Mouse (Mus musculus): Measurements from ENCODE around the gene Xylt1.

The Xylt1 gene

GRCm38 (mm10) chr7:117508090-117508489 lies 127.3 kb downstream of the Xylt1 start:
- in situ Hi-C loops (cut with MboI; ENCODE audit: low sequenced_read_pairs): no loop called here

- in situ Hi-C loops (cut with MboI; ENCODE audit: low sequenced_read_pairs): no loop called here
Observed at GRCm38 (mm10) chr7:117510113-117510512, 129.3 kb downstream of the Xylt1 start.

- in situ Hi-C loops (cut with MboI; ENCODE audit: low sequenced_read_pairs): no loop called here
Observed at GRCm38 (mm10) chr7:117512301-117512700, 131.5 kb downstream of the Xylt1 start.

- in situ Hi-C loops (cut with MboI; ENCODE audit: low sequenced_read_pairs): no loop called here
Observed at GRCm38 (mm10) chr7:117515794-117516193, 135.0 kb downstream of the Xylt1 start.

GRCm38 (mm10) chr7:117516896-117517295 lies 136.1 kb downstream of the Xylt1 start:
- in situ Hi-C loops (cut with MboI; ENCODE audit: low sequenced_read_pairs): no loop called here

- in situ Hi-C loops (cut with MboI; ENCODE audit: low sequenced_read_pairs): no loop called here
Observed at GRCm38 (mm10) chr7:117521369-117521768, 140.6 kb downstream of the Xylt1 start.

GRCm38 (mm10) chr7:117522092-117522635 lies 141.4 kb downstream of the Xylt1 start:
- in situ Hi-C loops (cut with MboI; ENCODE audit: low sequenced_read_pairs): no loop called here

GRCm38 (mm10) chr7:117524430-117525214 lies 143.8 kb downstream of the Xylt1 start:
- in situ Hi-C loops (cut with MboI; ENCODE audit: low sequenced_read_pairs): no loop called here

- in situ Hi-C loops (cut with MboI; ENCODE audit: low sequenced_read_pairs): no loop called here
Observed at GRCm38 (mm10) chr7:117525678-117526077, 144.9 kb downstream of the Xylt1 start.

GRCm38 (mm10) chr7:117526570-117526969 lies 145.8 kb downstream of the Xylt1 start:
- in situ Hi-C loops (cut with MboI; ENCODE audit: low sequenced_read_pairs): no loop called here

- in situ Hi-C loops (cut with MboI; ENCODE audit: low sequenced_read_pairs): no loop called here
Observed at GRCm38 (mm10) chr7:117529787-117530655, 149.2 kb downstream of the Xylt1 start.

- in situ Hi-C loops (cut with MboI; ENCODE audit: low sequenced_read_pairs): no loop called here
Observed at GRCm38 (mm10) chr7:117532651-117533050, 151.9 kb downstream of the Xylt1 start.

GRCm38 (mm10) chr7:117533164-117533563 lies 152.4 kb downstream of the Xylt1 start:
- in situ Hi-C loops (cut with MboI; ENCODE audit: low sequenced_read_pairs): no loop called here

GRCm38 (mm10) chr7:117539931-117540330 lies 159.2 kb downstream of the Xylt1 start:
- in situ Hi-C loops (cut with MboI; ENCODE audit: low sequenced_read_pairs): no loop called here

- in situ Hi-C loops (cut with MboI; ENCODE audit: low sequenced_read_pairs): no loop called here
Observed at GRCm38 (mm10) chr7:117540413-117540812, 159.6 kb downstream of the Xylt1 start.

- in situ Hi-C loops (cut with MboI; ENCODE audit: low sequenced_read_pairs): no loop called here
Observed at GRCm38 (mm10) chr7:117541056-117541455, 160.3 kb downstream of the Xylt1 start.

GRCm38 (mm10) chr7:117541681-117542080 lies 160.9 kb downstream of the Xylt1 start:
- in situ Hi-C loops (cut with MboI; ENCODE audit: low sequenced_read_pairs): no loop called here

- in situ Hi-C loops (cut with MboI; ENCODE audit: low sequenced_read_pairs): no loop called here
Observed at GRCm38 (mm10) chr7:117543041-117543440, 162.3 kb downstream of the Xylt1 start.

GRCm38 (mm10) chr7:117544126-117544525 lies 163.3 kb downstream of the Xylt1 start:
- in situ Hi-C loops (cut with MboI; ENCODE audit: low sequenced_read_pairs): no loop called here

- in situ Hi-C loops (cut with MboI; ENCODE audit: low sequenced_read_pairs): no loop called here
Observed at GRCm38 (mm10) chr7:117548301-117548700, 167.5 kb downstream of the Xylt1 start.

GRCm38 (mm10) chr7:117550916-117551549 lies 170.3 kb downstream of the Xylt1 start:
- in situ Hi-C loops (cut with MboI; ENCODE audit: low sequenced_read_pairs): no loop called here
